Mouse (Mus musculus) liver, embryonic 16.5 days (tissue): ENCODE results near the gene 4930518I15Rik. TPM values are rescaled to one million over a fixed set of nuclear protein-coding genes. Genes with fewer than 3 reads are reported as not detected.
"Not testable (repeated sequence)": the region's sequence is repeated elsewhere in the genome, so short reads cannot be mapped to it uniquely, and the experiment has no call there.

Experiments
- ATAC-seq: fragments of 200-750 bp; cut with Nextera tagmentation; 2 replicates; pipeline ENCODE4 v1.8.0; 2017; ENCODE audit warnings: low read depth, mild to moderate bottlenecking, moderate number of reproducible peaks, moderate library complexity
- H3K27ac ChIP-seq: fragments of 300-500 bp; sonication (generic); 2 replicates; pipeline ENCODE4 v1.5.1; 2014; ENCODE audit warnings: mild to moderate bottlenecking, low read length
- H3K27me3 ChIP-seq: fragments of 300-500 bp; sonication (generic); 2 replicates; pipeline ENCODE4 v1.6.1; 2014; ENCODE audit warnings: low read depth, low read length, mixed read lengths; ENCODE audit not compliant: control insufficient read depth, insufficient read depth
- H3K36me3 ChIP-seq: fragments of 300-500 bp; sonication (generic); 2 replicates; pipeline ENCODE4 v1.6.1; 2014; ENCODE audit warnings: mild to moderate bottlenecking; ENCODE audit not compliant: control insufficient read depth, insufficient read depth
- H3K4me1 ChIP-seq: fragments of 300-500 bp; sonication (generic); 2 replicates; pipeline ENCODE4 v1.6.1; 2014; ENCODE audit warnings: low read depth, low read length, mixed read lengths; ENCODE audit not compliant: control insufficient read depth
- H3K4me2 ChIP-seq: fragments of 300-500 bp; sonication (generic); 2 replicates; pipeline ENCODE4 v1.6.1; 2014; ENCODE audit warnings: low read depth, low read length, mixed read lengths
- H3K4me3 ChIP-seq: fragments of 300-500 bp; sonication (generic); 2 replicates; pipeline ENCODE4 v1.5.1; 2014; ENCODE audit warnings: low read depth, mild to moderate bottlenecking, low read length
- H3K9ac ChIP-seq: fragments of 300-500 bp; sonication (generic); 2 replicates; pipeline ENCODE4 v1.6.1; 2014; ENCODE audit warnings: low read depth, low read length
- H3K9me3 ChIP-seq: fragments of 300-500 bp; sonication (generic); replicated peaks from 2 replicates; pipeline ENCODE4 v1.6.1; 2016; ENCODE audit warnings: low read length; ENCODE audit not compliant: control insufficient read depth
- WGBS: fragments of 180-500 bp; shearing (Covaris S2); extraction: QIAGEN DNeasy Blood & Tissue Kit; methylation state at CpG from one replicate; pipeline ENCODE4 v1.1.7; 2014; ENCODE audit not compliant: insufficient replicate concordance; 5-methylcytosine and 5-hydroxymethylcytosine counted together
- polyA plus RNA-seq: library from polyadenylated mRNA; unstranded; fragments of >200 nt; fragmentation: Nextera tagmentation; extraction: Ambion mirVana; gene quantifications from 2 replicates; pipeline ENCODE4 v1.2.1, GENCODE M21; 2015

4930518I15Rik gene
- polyA plus RNA-seq, result 2.1 and 2.6 TPM in 2 replicates

DNA sequence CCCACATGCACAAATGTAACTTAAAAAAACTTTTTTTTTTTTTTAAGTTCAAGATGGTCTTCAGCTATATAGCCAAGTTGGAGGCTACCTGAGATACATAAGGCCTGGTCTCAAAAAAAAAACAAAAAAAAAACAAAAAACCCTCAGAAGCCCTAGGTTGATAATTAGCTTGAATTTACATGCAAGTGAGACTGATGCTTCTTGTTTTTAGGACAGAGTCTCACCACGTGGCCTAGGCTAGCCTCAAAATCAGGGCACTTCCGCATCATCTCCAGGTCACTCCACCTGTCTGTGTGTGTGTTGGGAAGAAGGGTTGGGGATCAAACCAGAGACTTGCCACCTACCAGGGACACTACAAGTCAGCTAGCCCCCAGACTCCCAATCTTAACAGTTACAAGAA, at the start of gene 4930518I15Rik:
Gene 4930518I15Rik (minus strand): TSS at position 112 of the 400 bp plus-strand sequence.
- no peak for ATAC-seq
- Histone ChIP-seq H3K4me2 (no peak within 1 kb of the TSS), H3K9ac (no peak within 1 kb of the TSS), H3K9me3 (no peaks in the 10 kb centered on the region), H3K4me3 (no peak within 1 kb of the TSS), H3K36me3 (no peaks in the 10 kb centered on the region; the same call in none of the 2 replicates), H3K27me3 (no peaks in the 10 kb centered on the region), H3K4me1 (peaks cover 6% of the 10 kb centered on the region), H3K27ac (peak within 1 kb of the TSS; percentile 58; the same call in 1 of the 2 replicates)
- 79% methylated on average over 2 of the region's 2 CpGs for WGBS

DNA sequence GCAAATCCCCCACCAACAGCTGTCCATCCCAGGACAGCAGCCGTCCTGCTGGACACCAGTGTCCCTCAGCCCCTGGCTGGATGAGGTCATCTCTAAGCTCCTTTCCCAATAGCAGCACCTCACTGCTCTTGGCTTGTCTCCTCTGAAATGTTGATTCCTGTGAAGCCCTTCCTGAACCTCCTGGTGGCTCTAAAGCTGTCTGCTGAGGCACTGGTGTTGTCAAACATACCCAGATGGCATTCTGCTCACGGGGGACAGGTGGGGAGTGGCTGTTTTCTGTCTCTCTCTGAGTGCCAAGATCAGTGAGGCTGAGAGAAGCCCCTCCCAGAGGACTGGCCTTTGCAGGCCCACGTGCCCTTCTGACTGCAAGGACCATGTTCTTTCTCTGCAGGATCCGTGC, 48.2 kb upstream of the 4930518I15Rik start:
- H3K4me3 ChIP-seq, H3K36me3 ChIP-seq, H3K9ac ChIP-seq, ATAC-seq, H3K9me3 ChIP-seq, H3K27me3 ChIP-seq, H3K4me1 ChIP-seq, H3K27ac ChIP-seq, H3K4me2 ChIP-seq: not testable (repeated sequence)
- 33% methylated on average over 4 of the region's 4 CpGs for WGBS

DNA sequence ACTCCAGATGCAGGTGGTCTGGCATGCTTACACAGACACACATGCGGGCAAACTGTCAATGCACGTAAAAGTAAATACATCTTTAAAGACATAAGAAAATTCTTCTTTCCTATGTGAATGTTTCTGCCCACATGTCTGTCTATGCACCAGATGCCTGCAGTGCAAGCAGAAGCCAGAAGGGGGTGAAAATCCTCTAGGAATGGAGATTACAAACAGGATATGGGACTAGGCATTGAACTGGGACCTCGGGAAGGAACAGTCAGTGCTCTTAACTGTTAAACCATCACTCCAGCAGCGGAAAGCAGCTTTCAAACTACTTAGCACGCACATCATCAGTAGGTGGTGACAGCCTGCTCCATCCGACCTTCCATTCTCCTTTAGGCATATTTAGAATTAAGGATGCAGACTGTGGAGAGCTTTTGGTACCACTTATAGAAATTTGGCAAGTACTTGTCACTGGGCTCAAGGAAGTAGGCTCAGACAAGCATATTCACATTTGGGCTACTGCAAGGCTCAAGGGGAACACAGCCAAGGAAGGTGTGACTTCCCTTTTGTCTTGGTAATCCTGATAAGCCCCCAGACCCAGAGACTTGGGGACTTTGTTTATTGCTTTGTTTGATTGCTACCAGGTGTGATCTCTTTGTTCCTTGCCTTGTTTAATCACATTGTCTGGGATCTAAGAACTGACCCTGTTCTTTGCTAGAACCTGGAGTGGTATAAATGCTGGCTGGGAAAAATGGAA, 47.4 kb upstream of the 4930518I15Rik start:
- Histone ChIP-seq H3K36me3 (no peaks in the 10 kb centered on the region), H3K9ac (no peak overlapping the region), H3K27me3 (no peaks in the 10 kb centered on the region), H3K4me1 (no peaks in the 10 kb centered on the region), H3K9me3 (no peaks in the 10 kb centered on the region), H3K4me3 (no peak overlapping the region), H3K27ac (no peak overlapping the region), H3K4me2 (no peak overlapping the region)
- ATAC-seq, result no peak
- WGBS, result 42% methylated on average over 6 of the region's 6 CpGs

DNA sequence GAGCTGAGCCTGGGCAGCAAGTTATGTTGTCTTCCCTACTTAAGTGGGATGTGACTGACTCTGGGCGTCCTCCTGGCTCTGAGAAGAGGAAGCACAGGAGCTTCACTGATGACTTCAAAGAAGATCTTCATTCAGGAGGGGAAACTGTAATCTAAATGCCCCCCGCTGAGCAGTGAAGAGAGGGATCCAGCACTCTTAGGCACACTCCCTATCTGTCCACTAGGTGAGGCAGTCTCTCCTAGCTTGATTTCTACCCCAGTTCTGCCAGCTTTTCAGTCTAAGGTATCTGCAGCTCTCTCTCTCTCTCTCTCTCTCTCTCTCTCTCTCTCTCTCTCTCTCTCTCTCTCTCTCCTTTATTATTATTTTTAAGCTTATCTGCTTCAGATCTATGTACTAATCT, 45.6 kb upstream of the 4930518I15Rik start:
- 43% methylated on average over 2 of the region's 2 CpGs for WGBS
- no peak overlapping the region for H3K9ac ChIP-seq
- no peaks in the 10 kb centered on the region for H3K9me3 ChIP-seq
- ATAC-seq, result no peak
- no peaks in the 10 kb centered on the region; the same call in 1 of the 2 replicates for H3K27me3 ChIP-seq
- no peaks in the 10 kb centered on the region for H3K36me3 ChIP-seq
- H3K27ac ChIP-seq, result no peak overlapping the region
- H3K4me3 ChIP-seq, result no peak overlapping the region
- no peak overlapping the region for H3K4me2 ChIP-seq
- H3K4me1 ChIP-seq, result peaks cover 3% of the 10 kb centered on the region

DNA sequence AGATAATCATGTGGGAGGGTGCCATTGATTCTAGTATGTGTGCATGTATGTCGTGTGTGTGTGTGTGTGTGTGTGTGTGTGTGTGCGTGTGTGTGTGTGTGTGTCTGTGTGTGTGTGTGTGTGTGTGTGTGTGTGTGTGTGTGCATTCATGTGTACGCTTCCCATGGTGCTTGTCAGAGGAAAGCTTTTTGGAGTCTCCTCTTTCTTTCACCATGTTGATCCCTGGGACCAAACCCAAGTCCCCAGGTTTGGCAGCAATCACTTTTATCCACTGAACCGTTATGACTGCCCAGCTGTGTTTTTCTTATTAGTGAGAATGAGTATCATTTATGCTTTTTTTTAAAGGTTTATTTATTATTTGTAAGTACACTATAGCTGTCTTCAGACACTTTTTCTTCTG, 44.7 kb upstream of the 4930518I15Rik start:
- H3K9me3 ChIP-seq, H3K9ac ChIP-seq, H3K4me1 ChIP-seq, H3K27ac ChIP-seq, H3K36me3 ChIP-seq, H3K27me3 ChIP-seq, H3K4me3 ChIP-seq, ATAC-seq, H3K4me2 ChIP-seq: not testable (repeated sequence)
- 68% methylated on average over 3 of the region's 4 CpGs for WGBS

DNA sequence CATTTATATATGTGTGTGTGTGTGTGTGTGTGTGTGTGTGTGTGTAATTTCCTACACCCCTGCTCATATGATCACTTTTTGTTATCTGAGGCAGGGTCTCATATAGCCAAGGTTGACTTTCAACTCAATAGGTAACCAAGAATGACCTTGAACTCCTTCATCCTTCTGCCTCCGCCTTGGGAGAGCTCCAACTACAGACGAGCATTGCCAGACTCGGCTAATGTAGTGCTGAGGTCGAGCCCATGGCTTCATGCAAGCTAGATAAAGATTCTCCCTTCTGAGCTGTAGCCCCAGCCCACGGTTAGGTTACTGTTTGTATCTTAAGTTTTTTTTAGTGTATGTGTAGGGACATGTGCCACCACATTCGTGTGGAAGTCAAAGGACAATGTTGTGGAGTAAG, 44.1 kb upstream of the 4930518I15Rik start:
- no peak overlapping the region for H3K4me3 ChIP-seq
- ATAC-seq, result no peak
- H3K36me3 ChIP-seq, result no peaks in the 10 kb centered on the region
- H3K4me1 ChIP-seq, result peaks cover 12% of the 10 kb centered on the region
- no peaks in the 10 kb centered on the region for H3K9me3 ChIP-seq
- no peak overlapping the region for H3K4me2 ChIP-seq
- no peak overlapping the region for H3K9ac ChIP-seq
- no peaks in the 10 kb centered on the region; the same call in 1 of the 2 replicates for H3K27me3 ChIP-seq
- H3K27ac ChIP-seq, result no peak overlapping the region
- WGBS, result 53% methylated on average over 6 of the region's 6 CpGs

DNA sequence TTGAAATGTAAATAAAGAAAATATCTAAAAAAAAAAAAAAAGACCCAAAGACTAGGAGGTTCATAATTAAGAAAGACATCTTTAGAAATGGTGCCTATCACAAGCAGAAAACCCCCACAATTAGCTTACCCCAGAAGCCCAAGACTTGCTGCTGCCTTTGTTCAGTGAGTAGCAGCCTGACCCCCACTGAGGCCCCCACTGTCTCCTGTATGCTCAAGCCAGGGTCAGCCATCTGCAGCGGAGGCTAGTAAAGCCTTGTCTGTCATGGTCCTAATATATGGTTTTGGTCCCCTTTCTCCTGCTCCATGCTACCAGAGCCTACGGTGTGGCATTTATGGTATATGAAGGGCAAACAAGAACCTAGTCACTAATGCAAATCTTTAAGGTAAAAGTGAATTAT, 43.6 kb upstream of the 4930518I15Rik start:
- no peak overlapping the region for H3K4me2 ChIP-seq
- peaks cover 12% of the 10 kb centered on the region for H3K4me1 ChIP-seq
- no peaks in the 10 kb centered on the region for H3K9me3 ChIP-seq
- 77% methylated on average over 2 of the region's 2 CpGs for WGBS
- no peaks in the 10 kb centered on the region for H3K36me3 ChIP-seq
- no peak overlapping the region for H3K27ac ChIP-seq
- no peak overlapping the region for H3K9ac ChIP-seq
- H3K27me3 ChIP-seq, result no peaks in the 10 kb centered on the region; the same call in 1 of the 2 replicates
- no peak overlapping the region for H3K4me3 ChIP-seq
- ATAC-seq, result no peak

DNA sequence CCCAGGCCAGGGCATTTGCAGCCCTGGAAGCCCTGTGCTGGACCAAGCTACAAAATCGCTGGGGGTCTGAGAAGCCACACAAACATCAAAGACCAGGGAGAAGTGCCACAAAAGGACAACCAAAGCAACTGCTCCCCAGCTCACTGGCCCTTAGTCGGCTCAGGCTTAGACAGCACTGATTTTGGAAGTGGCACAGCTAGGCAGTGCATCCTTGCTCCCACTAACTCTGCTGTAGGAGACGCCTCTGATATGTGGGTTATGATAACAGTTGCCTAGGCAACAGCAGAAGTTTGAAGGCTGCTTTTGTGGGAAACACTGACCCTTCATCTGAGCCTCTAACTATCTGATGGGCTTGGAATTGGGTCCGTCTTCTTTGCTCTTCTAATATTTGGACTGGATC, 41.4 kb upstream of the 4930518I15Rik start:
- H3K27ac ChIP-seq, result no peak overlapping the region
- no peak overlapping the region for H3K4me3 ChIP-seq
- no peak overlapping the region for H3K4me2 ChIP-seq
- H3K9me3 ChIP-seq, result no peaks in the 10 kb centered on the region
- H3K27me3 ChIP-seq, result no peaks in the 10 kb centered on the region; the same call in 1 of the 2 replicates
- peaks cover 17% of the 10 kb centered on the region for H3K4me1 ChIP-seq
- H3K36me3 ChIP-seq, result no peaks in the 10 kb centered on the region
- no peak for ATAC-seq
- WGBS, result 47% methylated on average over 4 of the region's 4 CpGs
- H3K9ac ChIP-seq, result no peak overlapping the region

DNA sequence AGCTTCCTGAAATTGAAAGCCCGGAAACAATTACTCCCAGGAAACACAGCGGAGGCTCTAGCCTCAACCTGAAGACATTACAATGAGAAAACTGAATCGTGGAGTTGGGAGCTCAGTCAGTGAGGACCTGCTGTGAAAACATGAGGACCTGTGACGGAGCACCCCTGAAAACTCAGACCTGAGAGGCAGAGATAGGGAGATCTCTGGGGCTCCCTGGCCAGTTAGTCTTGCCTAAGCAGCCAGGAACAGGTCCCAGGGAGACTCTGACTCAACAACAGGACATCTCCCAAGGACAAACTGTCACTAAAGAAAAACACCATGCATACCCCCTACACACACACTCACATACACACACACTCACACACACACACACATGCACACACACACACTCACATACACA, 40.6 kb upstream of the 4930518I15Rik start:
- WGBS, result 11% methylated on average over 4 of the region's 4 CpGs
- H3K4me2 ChIP-seq, result peak overlapping the region; percentile 29; the same call in 1 of the 2 replicates
- ATAC-seq, result 0 out of 2 replicates have a peak, but pooled peaks have one; percentile 21
- H3K4me1 ChIP-seq, result peaks cover 18% of the 10 kb centered on the region
- no peaks in the 10 kb centered on the region for H3K36me3 ChIP-seq
- no peak overlapping the region for H3K9ac ChIP-seq
- no peak overlapping the region for H3K4me3 ChIP-seq
- no peaks in the 10 kb centered on the region; the same call in 1 of the 2 replicates for H3K27me3 ChIP-seq
- H3K27ac ChIP-seq, result no peak overlapping the region
- H3K9me3 ChIP-seq, result no peaks in the 10 kb centered on the region
